Mouse (Mus musculus) kidney, adult 2 months (tissue): ENCODE results near the gene Pax9.

ENCODE experiments used
- CTCF ChIP-seq: fragments of 200-500 bp; conservative IDR thresholded peaks from 2 replicates; pipeline ENCODE4 v1.5.1; 2011; ENCODE audit warnings: low read depth, mild to moderate bottlenecking, control low read depth, low read length, moderate library complexity, mixed read lengths; ENCODE audit not compliant: insufficient read depth, insufficient read length
- POLR2A ChIP-seq: fragments of 200-500 bp; IDR thresholded peaks from one replicate; pipeline ENCODE4 v1.6.1; 2011; ENCODE audit warnings: low read depth, low read length, control low read depth

DNA sequence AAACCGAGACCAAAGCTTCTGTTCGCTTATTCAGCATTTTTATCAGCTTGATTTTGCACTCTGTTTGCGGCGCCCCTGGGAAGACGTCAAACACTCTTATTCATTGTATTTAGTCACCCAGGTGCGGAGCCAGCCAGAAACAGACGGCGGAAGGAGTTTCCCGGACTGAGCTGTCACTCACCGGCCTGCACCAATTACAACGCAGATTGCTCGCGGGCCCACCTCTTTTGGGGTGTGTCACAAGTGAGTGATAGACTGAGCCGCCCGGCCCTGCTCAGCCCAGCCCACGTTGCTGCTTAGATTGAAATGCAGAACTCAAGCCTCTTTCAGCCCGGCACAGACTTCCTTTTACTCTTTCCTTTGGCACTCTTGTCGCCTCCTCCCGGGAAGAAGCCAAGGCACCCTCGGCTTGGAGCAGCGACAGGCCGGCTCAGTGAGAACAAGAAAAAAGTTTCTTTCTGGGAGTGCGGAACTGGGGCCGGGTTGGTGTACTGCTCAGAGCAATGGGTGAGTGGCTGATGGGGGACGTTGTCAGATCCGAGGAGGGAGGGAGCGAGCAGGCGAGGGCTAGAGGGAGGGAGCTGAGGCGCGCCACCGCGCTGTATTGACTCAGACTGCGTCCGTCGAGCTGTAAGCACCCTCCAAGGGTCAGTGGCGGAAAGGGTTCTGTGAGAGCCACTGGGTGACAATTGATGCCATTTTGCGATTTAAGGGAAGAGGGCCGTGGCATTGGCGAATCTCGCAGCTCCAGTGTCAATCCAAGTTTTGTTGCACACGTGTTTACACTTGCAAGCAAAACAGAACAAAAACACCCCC, 4.0 kb downstream of the Pax9 start:
- TF ChIP-seq CTCF, result no peak
- no peak for TF ChIP-seq POLR2A
